Mouse (Mus musculus) embryo, embryonic 10 days (tissue): Measurements from ENCODE around the gene Igf2bp1.
A peak's percentile ranks its signal among the peaks of the same experiment; 100 is the strongest.

ENCODE experiments used
- DNase-seq: peaks from one replicate; pipeline ENCODE4 v3.0.0-alpha.2; 2015; ENCODE audit warnings: low spot score

Gene Igf2bp1

GRCm38 (mm10) chr11:96005403-96006271, at the start of gene Igf2bp1:
Gene Igf2bp1 (minus strand): TSS chr11:96005940.
- DNase-seq: peak; percentile 88

DNA sequence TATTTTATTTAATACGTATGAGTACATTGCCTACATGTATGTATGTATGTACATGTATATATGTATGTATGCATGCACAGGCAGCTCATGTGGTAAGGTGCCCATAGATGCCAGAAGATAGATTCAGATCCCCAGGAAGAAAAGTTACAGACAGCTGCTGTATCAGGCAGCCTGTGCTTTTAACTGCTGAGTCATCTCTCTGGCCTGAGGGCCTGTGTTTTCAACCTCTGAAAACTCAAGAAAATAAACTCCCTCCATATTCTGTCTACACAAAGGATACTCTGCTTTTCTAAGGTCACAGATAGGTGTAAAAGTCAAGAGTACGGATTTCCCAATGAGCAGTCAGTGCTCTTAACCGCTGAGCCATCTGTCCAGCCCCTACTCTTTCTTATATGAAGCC, 45.1 kb upstream of the Igf2bp1 start:
- DNase-seq: no peak

DNA sequence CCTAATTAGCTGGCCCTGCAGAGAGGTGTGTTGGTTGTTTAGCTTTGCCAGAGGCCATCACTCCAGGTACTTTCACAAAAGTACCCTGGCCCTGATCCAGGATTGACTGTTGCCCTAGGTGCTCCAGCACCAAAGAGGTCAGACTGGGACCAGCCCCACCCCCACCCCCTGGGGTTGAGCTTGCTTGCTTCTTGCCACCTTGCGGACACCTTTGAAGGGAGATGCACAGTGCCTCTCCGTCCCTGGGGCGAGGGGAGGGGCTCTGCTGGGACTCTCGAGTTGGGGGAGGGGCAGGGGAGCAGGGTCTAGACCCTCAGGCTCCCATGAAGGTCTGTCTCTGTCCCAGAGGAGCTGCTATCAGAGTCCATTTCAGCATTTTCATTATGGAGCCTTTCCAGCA, 44.2 kb upstream of the Igf2bp1 start:
- DNase-seq: no peak

DNA sequence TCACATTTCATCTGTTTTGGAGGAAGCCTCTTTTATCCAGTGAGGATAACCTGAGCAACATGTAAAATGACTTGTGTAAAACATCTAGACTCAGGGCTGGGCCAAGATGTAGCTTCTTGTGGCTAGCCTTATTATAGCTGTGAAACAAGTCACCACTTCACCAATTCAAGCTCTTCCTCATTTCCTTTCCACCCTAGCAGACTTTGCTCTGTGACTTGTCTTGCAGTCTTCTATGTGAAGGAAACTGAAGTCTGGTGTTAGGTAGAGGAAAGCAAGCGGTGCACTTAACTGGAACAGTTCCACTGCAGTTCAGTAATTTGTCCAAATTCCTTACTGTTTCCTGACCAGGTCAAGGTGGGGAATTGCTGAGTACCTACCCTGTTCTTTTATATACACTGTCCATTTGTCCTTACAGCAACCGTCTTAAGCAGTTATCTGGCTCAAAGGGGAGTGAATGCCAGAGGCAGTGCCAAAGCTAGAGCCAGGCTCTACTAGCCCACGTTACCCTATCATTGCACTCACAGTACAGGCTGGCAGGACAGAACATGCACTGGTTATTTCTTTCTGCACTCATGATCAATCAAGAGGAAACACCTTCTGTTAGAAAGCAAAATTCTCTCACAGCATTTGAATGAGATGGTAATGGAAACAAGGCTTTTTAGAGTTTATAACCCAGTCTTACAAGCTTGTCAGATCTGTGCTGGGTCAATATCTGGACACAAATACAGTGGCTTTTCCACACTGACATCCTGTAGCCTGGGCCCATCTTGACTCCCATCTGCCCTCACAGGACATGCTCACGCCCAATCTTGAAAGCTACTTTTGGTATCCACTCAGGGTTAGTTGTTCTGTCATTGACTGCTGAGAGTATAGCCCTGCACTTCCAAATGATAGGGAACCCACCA, 42.0 kb upstream of the Igf2bp1 start:
- no peak for DNase-seq

- no peak for DNase-seq
Measured at GRCm38 (mm10) chr11:96046793-96047192, 41.1 kb upstream of the Igf2bp1 start.

- no peak for DNase-seq
Measured at GRCm38 (mm10) chr11:96046028-96046427, 40.3 kb upstream of the Igf2bp1 start.

- DNase-seq: no peak
Measured at GRCm38 (mm10) chr11:96044803-96045567, 39.2 kb upstream of the Igf2bp1 start.

GRCm38 (mm10) chr11:96038560-96038959, 32.8 kb upstream of the Igf2bp1 start:
- no peak for DNase-seq

- no peak for DNase-seq
Measured at GRCm38 (mm10) chr11:96037499-96037898, 31.8 kb upstream of the Igf2bp1 start.

DNA sequence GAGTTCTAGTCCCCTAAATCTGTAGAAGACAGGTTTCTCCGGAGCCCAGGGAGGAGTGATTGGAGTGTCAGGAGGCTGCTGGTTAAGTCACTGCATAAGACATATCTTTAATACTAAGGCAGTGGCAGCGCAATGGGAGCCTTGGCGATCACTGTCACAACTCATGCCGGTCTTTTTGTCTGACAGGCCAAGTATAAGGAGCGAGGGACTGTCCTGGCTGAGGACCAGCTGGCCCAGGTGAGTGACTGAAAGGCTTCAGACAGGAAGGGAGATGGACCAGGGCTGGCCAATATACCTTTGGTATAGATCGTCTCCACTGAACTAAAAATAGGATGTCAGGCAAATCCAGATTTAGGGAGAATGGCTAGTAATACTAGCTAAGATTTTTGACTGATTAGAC, 29.4 kb upstream of the Igf2bp1 start:
- no peak for DNase-seq

DNA sequence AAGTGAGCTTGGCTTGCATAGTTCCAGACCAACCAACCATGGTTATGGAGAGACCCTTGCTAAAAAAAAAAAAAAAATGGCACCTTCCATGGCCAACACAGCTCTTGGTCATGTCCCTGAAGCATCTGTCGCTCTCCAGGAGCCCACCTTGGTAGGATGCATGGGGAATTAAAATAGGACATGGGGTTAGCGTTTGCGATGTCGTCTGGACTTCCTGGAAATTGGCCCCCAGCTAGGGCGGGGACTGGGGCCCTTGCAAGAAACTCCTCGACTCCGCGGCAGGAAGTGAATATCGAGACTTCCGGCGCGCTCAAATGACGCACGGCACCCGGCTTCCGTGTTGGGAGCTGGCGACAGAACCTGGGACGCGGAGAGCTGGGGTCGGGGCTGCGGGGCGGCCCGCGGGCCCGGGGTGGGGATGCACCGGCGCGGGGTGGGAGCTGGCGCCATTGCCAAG, 28.9 kb upstream of the Igf2bp1 start, which contains the start of gene Snf8:
Gene Snf8, plus strand, starts transcription at position 290 of the 457 bp plus-strand sequence.
- peak; percentile 97 for DNase-seq

GRCm38 (mm10) chr11:96034116-96034515, 28.4 kb upstream of the Igf2bp1 start:
- no peak for DNase-seq

GRCm38 (mm10) chr11:96033264-96033663, 27.5 kb upstream of the Igf2bp1 start:
- peak; percentile 64 for DNase-seq

DNA sequence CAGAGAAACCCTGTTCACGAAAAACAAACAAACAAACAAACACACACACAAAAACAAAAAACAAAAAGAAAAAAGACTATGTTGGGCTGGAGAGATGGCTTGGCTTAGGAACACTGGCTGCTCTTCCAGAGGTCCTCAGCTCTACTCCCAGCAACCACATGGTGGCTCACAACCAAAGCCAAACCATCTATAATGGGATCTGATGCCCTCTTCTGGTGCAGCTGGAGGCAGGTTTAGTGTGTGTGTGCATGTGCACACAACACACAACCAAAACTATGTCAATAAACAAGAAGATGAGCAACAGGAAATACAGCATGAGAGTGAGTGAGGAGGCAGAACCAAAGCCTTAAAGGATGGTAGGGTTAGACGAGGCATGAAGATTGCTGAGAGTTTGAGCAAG, 26.0 kb upstream of the Igf2bp1 start:
- no peak for DNase-seq

GRCm38 (mm10) chr11:96030571-96030970, 24.8 kb upstream of the Igf2bp1 start:
- no peak for DNase-seq

- no peak for DNase-seq
Measured at GRCm38 (mm10) chr11:96028130-96028529, 22.4 kb upstream of the Igf2bp1 start.

- no peak for DNase-seq
Measured at GRCm38 (mm10) chr11:96020622-96021021, 14.9 kb upstream of the Igf2bp1 start.

DNA sequence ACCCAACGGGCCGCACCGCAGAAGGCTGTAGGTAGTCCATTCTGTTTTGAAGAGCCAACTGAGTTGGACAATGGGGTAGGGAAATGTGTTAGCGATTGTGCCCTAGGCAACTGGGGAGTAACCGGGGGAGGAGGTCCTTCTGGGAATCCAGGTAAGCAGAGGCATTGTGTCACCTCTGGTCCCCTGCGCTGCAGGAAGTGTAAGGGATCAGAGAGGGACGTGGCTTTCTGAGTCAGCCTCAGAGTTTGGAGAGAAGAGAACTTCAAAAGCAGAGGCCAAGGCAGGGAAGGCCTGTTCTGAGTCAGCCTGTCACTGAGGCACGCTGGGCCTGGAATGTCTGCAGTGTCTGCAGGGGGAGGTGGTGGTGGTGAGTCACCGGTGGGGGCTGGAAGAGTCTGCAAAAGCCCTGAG, 12.2 kb upstream of the Igf2bp1 start:
- DNase-seq: peak; percentile 61

DNA sequence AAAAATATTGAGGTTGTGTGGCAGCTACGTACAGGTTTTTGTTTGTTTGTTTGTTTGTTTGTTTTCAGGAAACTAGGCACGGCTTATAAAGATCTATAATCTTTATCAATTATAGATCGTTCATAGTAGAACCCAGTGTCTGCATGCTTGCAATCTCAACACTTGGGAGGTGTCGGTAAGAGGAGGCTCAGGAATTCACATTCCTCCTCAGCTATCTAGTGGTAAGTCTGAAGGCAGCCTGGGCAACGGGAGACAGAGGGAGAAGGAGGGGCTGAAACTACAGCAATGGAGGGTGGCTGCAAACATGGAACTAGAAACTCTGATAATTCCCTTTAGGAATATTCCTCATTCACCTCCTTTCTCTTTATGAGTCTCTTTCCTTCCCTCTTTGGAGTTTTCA, 9.7 kb upstream of the Igf2bp1 start:
- peak; percentile 37 for DNase-seq

DNA sequence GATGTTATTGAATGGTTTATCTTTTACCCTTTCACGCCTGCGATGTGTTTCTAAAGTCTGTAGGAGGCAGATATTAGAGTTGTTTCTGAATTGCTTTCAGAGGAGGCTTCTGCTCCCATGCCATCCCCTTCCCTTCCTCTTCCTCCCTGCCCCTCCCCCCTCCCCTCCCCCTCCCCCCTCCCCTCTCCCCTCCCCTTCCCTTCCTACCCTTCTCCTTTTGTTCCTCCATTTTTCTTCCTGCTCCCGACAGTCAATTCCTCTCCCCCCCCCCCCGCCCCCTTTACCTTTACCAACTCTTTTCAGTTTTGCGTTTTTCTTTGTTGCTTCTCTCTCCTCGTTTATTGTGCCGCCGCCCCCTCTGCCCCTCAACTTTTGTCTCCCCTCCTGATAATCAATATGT, 6.2 kb upstream of the Igf2bp1 start:
- DNase-seq: no peak

DNA sequence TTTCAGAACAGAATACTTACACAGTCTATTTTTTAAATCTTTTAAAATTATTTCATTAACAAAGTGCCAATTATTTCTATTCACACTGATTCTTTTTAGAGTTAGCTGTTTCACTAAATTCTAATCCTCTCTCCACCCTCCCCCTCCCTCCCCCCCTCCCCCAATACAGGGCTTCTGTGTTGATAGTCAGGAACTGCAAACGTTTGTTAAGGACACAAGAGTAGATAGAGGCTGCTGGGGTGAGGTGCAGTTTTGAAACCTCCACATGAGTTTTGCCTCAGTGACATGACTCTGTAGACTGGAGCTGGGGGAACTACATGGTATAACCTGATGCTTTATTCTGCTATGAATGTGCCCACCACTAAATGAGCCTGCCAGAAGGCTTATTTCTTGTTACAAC, 3.1 kb upstream of the Igf2bp1 start:
- DNase-seq: peak; percentile 39
